Mouse (Mus musculus): ENCODE results near the gene Usp18.

Usp18 gene

DNA sequence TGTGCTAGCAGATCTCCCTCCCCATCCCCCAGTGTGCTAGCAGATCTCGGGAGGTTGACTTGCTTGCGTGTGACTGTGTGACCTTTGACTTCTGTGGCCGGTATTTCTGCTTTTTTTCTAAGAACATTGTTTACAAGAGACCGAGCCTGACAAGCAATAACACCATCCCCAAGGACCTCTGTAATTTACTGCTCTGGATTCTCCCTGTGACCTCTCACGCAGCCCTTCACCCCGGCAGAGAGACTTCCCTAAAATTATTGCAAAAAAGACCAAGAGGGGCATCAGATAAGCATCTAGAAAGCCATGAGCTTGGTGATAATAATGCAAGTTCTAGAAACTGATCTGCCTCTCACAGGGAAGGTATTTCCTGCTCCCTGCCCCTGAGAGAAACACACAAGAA lies 20.7 kb upstream of the Usp18 start:
- no peak for DNase-seq (ENCODE audit: low read depth)

DNA sequence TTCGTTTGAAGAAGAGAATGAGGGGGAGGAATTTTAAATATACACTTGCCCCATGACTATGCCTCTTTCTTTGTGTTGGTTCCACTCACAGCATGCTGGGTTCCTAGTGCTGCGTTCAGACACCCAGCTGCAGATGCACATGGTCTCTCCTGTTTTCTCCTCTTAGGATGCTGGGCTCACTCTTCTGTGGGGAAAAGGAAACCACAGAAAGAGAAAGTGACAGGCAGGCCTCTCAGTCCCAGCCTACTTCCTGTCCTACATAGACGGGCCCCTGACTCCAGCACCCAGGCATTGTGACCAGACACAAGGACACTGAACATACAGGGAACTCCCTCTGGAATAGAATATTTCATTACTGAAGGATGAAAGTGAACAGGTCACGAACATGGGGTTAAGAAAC lies 19.7 kb upstream of the Usp18 start:
- no peak for DNase-seq (ENCODE audit: low read depth)

DNA sequence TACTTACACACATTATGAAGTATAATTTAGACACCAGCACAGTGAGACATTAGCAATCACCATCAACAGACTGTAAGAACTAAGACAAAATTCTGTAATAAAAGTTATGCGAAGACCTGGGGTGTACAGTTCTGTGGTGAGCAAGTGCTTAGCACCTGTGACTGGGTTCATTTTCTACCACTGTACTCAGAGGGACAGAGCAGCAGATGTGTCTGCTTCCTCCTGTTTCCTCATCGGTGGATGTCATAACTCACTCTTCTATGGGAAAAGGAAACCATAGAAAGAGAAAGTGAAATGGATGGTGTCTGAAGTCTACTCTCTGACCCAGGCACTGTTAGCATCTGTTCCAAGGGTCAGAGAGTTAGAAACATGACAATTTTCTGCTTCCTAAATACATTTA lies 19.0 kb upstream of the Usp18 start:
- DNase-seq (ENCODE audit: low read depth), result no peak

- DNase-seq (ENCODE audit: low read depth), result no peak
Measured at GRCm38 (mm10) chr6:121228421-121228820, 17.3 kb upstream of the Usp18 start.

GRCm38 (mm10) chr6:121232652-121233051 lies 13.1 kb upstream of the Usp18 start:
- no peak for DNase-seq (ENCODE audit: low read depth)

- DNase-seq (ENCODE audit: low read depth), result no peak
Measured at GRCm38 (mm10) chr6:121236386-121236785, 9.3 kb upstream of the Usp18 start.

DNA sequence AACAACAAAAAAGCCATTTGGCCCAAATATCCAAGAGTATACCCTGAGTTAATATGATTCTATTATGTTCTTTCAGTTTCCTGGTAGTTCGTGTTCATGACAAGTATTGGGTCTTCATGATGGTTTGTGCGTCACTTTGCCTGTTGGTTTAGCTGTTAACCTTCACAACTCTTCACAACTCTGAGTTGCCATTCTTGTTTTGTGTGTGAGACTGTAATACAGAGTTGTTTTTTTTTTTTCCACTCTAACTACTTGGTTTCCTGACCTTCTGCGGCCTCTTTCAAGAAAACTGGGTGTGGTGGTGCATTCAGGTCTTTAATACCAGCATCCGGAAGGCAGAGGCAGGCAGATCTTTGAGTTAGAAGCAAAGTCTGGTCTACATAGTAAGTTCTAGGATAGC lies 7.5 kb upstream of the Usp18 start:
- no peak for DNase-seq (ENCODE audit: low read depth)

DNA sequence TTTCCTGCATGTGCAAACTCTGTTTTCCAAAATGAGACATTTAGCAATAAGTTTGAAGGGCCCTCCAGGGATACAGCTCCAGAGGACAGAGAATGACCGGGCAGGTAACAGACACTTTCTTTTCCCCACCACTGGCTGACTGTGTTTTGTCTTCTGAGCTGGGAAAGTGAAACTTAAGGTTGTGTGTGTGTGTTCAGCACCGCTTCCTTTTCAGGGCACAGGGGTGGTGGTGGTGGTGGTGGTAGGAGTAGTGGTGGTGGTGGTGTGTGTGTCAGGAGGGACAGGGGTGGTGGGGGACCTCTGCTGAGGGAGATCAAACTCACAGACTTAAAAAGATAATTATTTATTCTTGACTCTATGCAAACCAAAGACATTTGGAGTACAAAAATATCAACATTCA lies 3.9 kb upstream of the Usp18 start:
- DNase-seq (ENCODE audit: low read depth), result no peak

GRCm38 (mm10) chr6:121243161-121243560 lies 2.5 kb upstream of the Usp18 start:
- no peak for DNase-seq (ENCODE audit: low read depth)

- DNase-seq (ENCODE audit: low read depth), result no peak
Measured at GRCm38 (mm10) chr6:121246037-121246361, 293 bp downstream of the Usp18 start.

- no peak for DNase-seq (ENCODE audit: low read depth)
Measured at GRCm38 (mm10) chr6:121250406-121250805, 4.7 kb downstream of the Usp18 start.

GRCm38 (mm10) chr6:121251256-121251655 lies 5.5 kb downstream of the Usp18 start:
- no peak for DNase-seq (ENCODE audit: low read depth)

GRCm38 (mm10) chr6:121260548-121260947 lies 14.8 kb downstream of the Usp18 start:
- peak; percentile 53 for DNase-seq (ENCODE audit: low read depth)

DNA sequence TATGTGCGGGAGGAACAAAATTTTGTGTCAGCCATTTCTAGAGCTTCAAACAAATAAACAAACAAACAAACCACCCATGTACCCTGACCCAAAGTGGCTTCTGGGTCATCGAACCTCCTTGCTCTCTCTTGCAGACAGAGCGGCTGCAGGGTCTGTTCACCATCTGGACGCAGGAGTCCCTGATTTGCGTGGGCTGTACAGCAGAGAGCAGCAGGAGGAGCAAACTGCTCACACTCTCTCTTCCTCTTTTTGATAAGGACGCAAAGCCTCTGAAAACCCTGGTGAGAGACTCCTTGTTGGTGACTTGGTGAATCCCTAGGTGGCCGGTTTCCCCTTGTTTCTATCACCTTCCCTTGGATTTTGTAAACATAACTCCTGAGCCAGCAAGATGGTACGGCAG lies 15.5 kb downstream of the Usp18 start:
- DNase-seq (ENCODE audit: low read depth), result no peak

GRCm38 (mm10) chr6:121262004-121262403 lies 16.3 kb downstream of the Usp18 start:
- no peak for DNase-seq (ENCODE audit: low read depth)

- DNase-seq (ENCODE audit: low read depth), result no peak
Measured at GRCm38 (mm10) chr6:121262496-121262895, 16.8 kb downstream of the Usp18 start.

DNA sequence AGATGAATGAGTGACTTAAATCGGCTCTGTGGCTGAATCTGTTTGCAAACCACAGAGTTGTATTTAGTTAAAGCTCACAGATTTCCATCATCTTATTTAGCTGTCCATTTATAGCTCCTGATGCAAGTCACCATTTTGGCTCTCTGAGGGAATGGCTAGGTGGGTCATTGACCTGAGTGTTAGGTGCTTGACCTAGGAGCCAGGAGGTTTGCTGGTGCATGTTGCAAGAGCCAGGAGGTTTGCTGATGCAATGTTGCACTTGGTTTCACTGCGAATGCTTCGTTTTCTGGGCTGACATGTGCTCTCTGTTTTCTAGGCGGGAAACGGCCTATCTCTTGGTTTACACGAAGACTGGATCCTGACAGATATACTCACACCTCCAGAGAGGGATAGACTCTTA lies 24.4 kb downstream of the Usp18 start:
- no peak for DNase-seq (ENCODE audit: low read depth)

GRCm38 (mm10) chr6:121271707-121272074 lies 26.0 kb downstream of the Usp18 start:
- DNase-seq (ENCODE audit: low read depth), result no peak

DNA sequence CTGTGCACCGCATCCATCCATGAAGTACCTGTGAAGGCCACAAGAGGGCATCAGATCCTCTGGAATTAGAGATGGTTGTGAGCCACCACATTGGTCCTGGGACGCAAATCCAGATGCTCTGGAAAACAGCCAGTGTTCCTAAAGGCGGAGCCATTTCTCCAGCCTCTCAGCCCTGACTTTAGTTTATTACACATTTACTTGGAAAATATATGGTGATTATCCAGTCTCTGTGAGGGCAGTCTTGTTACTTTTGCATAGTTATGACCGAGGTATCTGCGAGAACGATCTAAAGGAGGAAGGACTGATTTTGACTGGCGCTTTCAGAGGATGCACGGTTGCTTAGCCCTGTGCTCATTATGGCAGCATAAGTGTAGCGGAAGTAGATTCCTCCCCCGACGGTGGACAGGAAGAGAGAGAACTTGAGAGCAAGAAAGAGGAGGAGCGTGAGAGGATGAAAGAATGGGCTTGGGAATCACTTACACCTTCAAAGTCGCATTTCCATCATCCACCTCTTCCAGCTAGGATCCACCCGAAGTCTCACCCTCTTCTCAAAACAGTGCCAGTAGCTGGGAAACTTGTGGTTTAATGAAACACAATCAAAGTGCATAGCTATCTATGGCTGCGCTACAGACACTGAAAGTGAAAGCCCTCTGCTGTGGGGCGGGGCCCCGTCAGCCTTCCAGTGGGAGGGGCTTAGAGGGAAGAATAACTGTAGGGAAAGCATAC lies 26.5 kb downstream of the Usp18 start:
- DNase-seq (ENCODE audit: low read depth), result peak; percentile 64

GRCm38 (mm10) chr6:121274356-121274755 lies 28.6 kb downstream of the Usp18 start:
- DNase-seq (ENCODE audit: low read depth), result peak; percentile 44

- no peak for DNase-seq (ENCODE audit: low read depth)
Measured at GRCm38 (mm10) chr6:121284132-121284531, 38.4 kb downstream of the Usp18 start.

DNA sequence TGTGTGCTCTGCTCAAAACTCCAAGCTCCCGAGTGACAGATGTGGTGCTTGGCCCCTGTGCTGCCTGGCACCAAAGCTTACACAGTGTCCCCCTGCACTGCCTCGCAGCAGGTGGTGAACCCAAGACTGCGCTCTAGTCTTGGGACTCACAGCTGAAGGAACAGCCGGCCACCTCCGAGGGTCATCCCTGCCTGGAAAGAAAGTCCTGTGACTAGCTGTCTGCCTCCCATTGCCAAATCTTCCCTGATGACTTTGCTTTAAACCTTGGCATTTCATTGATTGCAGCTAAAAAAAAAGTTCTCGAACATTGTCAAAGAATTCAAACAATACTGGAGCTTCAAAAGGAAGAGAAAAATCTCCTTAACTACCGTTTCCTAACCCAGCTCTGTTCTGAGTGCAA lies 53.6 kb downstream of the Usp18 start:
- no peak for DNase-seq (ENCODE audit: low read depth)

DNA sequence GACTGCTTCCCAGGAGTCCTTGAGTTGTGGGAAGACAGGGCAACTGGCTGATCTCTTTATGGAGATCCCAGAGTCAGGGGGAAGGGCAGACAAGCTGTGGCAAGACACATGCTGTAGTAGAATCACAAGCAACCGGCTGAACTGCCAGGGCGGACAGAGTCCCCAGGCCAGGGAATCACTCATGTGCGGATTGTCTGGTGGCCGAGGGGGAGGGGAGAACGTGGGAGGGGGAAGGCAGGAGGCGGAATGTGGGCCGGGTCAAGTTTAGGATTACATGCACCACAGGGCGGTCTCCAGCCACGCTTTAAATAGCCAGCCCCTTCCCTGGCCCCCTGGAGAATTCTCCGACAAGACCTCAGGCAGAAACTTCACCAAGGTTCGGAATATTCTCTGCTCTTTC lies 54.2 kb downstream of the Usp18 start, which contains the start of gene Slc6a13:
Slc6a13 (plus strand) TSS at position 274 of the 400 bp plus-strand sequence.
- no peak for DNase-seq (ENCODE audit: low read depth)

GRCm38 (mm10) chr6:121300504-121300903 lies 54.8 kb downstream of the Usp18 start:
- DNase-seq (ENCODE audit: low read depth), result no peak
